Mouse (Mus musculus): ENCODE results near the gene Rin3.

Rin3 gene

DNA sequence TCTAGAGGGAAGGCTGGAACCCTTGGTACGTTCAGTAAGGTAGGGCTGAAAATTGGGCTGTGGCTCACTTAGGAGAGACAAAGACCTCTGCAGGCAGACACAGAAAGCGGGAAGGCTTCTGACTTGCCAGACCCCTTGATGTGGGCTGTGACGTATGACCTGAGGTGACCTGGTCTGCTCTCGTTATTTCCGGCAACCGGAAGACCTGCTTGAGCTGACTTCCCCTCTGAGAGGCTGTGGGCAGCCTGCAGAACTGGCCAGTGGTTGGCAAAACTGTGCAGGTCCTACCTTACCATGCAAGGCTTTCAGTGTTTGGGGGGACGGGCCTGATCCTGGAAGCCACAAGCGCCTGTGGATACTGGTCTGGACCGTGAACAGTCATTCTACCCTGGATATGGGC, 19.5 kb downstream of the Rin3 start:
- DNase-seq (ENCODE audit: low spot score in 2 of 2) = no peak

DNA sequence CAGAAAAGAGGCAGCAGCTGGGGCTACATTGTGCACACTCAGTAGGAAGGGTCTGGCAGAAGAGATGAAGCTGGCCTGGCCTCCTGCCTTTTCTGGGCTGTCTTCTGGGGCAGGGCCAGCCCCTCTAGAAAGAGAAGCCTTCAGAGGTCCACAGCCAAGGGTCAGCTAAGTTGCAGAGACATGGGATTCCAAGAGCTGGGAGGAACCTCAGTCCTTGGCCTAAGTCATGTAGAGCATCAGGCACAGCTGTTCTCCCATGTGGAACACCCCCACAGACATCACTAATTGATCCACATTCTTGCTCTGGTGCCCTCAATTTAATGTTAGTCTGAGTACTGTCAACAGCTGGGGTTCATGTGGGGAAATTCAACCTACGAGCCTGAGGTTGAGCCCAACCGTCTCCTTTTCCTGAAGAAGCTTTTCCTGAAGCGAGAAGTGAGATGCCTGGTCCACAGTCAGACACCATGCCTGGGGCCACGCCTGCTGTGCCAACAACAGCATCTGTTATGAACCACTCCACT, 20.0 kb downstream of the Rin3 start:
- DNase-seq (ENCODE audit: low spot score in 2 of 2) = no peak

DNA sequence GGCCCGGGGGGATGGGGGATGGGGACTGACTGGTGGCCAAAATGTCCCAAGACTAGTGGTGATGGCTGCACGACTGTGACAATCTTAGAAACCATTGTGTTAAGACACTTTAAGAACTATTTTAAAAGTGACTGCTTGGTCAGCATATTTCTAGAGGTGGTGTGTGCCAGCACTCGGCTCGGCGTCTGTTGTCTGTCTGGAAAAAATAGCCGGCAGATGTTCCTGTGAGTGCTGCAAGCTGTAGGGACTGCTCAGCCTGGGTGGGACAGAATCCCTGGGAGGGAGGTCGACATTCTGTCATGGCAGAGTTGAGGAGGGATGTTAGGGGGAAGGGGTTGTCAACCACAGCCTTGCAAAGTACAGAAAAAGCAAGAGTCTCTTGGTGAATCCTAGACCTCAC, 21.0 kb downstream of the Rin3 start:
- no peak for DNase-seq (ENCODE audit: low spot score in 2 of 2)

DNA sequence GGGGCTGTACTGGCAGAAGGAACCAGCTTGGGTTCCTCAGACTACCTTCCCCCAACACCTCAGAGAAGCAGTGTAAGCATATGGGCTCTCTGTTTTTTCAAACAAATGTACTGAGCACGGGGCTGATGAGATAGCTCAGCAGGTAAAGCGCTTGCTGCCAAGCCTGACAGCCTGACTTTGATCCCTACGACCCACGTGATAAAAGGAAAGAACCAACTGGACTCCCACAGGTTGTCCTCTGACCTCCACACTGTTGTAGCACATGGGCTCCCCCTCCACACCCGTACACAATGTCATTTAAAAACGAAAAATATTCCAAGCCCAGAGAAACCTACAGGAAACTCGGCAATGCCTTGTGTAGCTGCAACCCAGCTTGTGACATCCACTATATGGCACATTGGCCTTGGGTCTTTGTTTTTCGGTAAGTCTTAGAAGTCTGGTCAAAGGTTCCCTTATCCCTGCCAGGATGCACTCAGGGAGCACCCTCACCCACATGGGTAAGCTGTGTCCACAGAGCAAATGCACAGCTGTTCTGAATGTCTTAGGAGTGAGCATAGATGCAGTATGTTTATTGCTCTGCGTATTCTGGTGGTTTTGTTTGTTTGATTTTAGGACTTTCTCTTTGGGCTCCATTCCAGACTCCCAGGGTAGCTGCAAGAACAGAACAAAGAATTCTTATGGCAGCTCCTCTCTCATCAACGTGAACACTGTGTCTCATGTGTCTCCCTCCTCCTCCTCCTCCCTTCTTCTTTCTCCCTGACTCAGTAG, 22.4 kb downstream of the Rin3 start:
- DNase-seq (ENCODE audit: low spot score in 2 of 2) = no peak

GRCm38 (mm10) chr12:102308001-102308456, 25.2 kb downstream of the Rin3 start:
- DNase-seq (ENCODE audit: low spot score in 2 of 2) = no peak

GRCm38 (mm10) chr12:102308457-102309011, 25.7 kb downstream of the Rin3 start:
- DNase-seq (ENCODE audit: low spot score in 2 of 2) = no peak

DNA sequence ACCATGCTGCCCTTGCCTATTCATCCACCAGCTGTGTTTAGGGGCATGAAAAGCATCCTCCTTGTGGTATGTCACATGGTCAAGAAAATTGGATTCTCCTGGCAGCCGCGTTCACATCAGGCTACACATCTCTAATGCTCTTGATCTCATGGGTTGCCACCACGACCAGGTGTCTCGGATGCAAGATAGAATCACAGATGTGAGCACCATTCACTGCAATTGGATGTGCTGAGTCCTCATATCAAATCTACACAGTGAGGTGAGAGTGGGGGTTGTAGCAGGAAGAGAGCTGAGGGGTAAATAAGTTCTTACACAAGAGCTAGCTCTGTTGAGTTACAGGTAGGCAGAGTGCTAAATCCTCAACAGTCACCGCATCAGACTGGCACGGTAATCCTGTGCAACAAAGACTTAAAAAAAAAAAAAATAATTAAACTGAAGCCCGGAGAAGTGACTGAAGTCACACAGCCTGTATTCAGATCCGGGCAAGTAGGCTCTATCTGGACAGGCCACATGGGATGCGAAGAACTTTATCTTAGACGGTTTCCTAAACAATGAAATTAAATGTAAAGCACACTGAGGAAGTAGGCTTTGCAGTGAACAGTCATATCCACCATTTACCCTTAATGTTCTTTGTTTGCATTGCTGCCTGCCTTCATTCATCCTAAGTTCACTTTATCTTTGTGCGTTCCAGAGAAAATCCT, 26.4 kb downstream of the Rin3 start:
- DNase-seq (ENCODE audit: low spot score in 2 of 2) = no peak

GRCm38 (mm10) chr12:102309800-102310195, 26.9 kb downstream of the Rin3 start:
- no peak for DNase-seq (ENCODE audit: low spot score in 2 of 2)

- no peak for DNase-seq (ENCODE audit: low spot score in 2 of 2)
Observed at GRCm38 (mm10) chr12:102310261-102310660, 27.4 kb downstream of the Rin3 start.

- DNase-seq (ENCODE audit: low spot score in 2 of 2) = no peak
Observed at GRCm38 (mm10) chr12:102311454-102311853, 28.6 kb downstream of the Rin3 start.

GRCm38 (mm10) chr12:102319150-102319549, 36.3 kb downstream of the Rin3 start:
- DNase-seq (ENCODE audit: low spot score in 2 of 2) = no peak

GRCm38 (mm10) chr12:102319899-102320298, 37.1 kb downstream of the Rin3 start:
- DNase-seq (ENCODE audit: low spot score in 2 of 2) = no peak

GRCm38 (mm10) chr12:102320322-102320721, 37.5 kb downstream of the Rin3 start:
- DNase-seq (ENCODE audit: low spot score in 2 of 2) = no peak

DNA sequence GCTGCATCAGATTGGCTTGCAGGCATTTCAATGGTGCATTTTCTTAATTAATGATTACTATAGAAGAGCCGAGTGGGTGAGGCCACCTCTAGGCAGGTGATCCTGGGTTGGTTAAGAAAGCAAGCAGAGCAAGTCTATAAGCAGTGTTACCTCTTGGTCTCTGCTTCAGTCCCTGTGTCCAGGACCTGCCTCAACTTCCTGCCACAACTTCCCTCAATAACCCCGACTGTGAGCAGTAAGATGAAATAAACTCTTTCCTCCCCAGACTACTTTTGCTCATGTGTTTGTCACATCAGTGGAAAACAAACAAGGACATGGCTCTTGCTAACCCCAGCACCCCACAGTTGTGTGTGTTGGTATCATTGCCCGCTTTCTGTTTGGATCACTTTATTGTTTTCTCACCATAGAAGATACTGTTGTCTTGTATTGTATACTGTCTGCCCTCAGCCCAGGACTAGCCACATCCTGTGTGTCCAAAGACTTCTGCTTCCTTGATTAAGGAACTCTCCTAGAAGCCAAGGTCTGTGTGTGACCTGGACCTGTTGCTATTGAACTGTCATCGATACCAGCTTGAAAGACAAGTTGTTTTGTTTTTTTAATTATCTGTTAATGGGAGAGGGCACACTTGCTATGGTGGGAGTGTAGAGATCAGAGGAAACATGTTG, 38.3 kb downstream of the Rin3 start:
- no peak for DNase-seq (ENCODE audit: low spot score in 2 of 2)

- DNase-seq (ENCODE audit: low spot score in 2 of 2) = no peak
Observed at GRCm38 (mm10) chr12:102321855-102322254, 39.0 kb downstream of the Rin3 start.

GRCm38 (mm10) chr12:102323392-102323791, 40.5 kb downstream of the Rin3 start:
- no peak for DNase-seq (ENCODE audit: low spot score in 2 of 2)

GRCm38 (mm10) chr12:102324156-102324885, 41.5 kb downstream of the Rin3 start:
- DNase-seq (ENCODE audit: low spot score in 2 of 2) = no peak

DNA sequence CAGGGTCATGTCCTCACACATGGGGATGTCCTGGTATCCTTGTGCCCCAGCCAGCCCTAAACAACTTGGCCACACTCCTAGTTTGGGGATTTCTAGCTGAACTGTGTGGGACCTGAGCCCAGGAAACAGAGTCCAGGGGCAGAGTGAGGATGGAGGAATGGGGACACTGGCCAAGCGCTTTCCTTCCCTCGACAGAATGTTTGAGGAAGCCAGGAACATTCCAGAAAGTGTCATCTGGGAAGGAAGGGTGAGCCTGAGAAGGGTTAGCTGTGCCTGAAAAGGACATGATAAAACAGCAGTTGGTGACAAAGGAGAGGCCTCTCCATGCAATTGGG, 42.0 kb downstream of the Rin3 start:
- no peak for DNase-seq (ENCODE audit: low spot score in 2 of 2)

GRCm38 (mm10) chr12:102326753-102327340, 44.0 kb downstream of the Rin3 start:
- DNase-seq (ENCODE audit: low spot score in 2 of 2) = no peak

GRCm38 (mm10) chr12:102327525-102327924, 44.7 kb downstream of the Rin3 start:
- DNase-seq (ENCODE audit: low spot score in 2 of 2) = no peak

DNA sequence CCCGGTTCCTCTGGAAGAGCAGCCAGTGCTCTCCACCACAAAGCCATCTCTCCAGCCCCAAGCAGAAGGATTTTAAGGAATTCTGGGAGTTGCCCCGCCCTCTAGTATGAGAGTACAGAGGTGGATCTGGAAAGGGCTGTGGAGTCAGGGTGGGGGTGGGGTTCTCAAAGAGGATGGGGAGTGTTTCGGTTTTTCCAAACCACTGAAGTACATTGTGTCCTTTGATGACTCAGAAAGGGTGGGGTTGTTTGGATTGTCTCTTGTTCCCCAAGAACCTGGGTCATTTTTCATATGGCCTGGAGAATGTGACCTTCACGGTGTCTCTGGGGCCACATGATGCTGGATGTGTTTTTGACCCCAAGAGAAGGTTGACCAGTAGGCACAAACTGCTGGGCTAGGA, 45.2 kb downstream of the Rin3 start:
- no peak for DNase-seq (ENCODE audit: low spot score in 2 of 2)
